Mouse (Mus musculus) brown adipose tissue, adult 24 weeks (tissue): Measurements from ENCODE around the gene 3110082I17Rik. TPM values are rescaled to one million over a fixed set of nuclear protein-coding genes. Genes with fewer than 3 reads are reported as not detected.

Experiments
- H3K27ac ChIP-seq: fragments of 200-500 bp; replicated peaks from 2 replicates; pipeline ENCODE4 v1.5.1; 2012; ENCODE audit warnings: low read depth, mild to moderate bottlenecking, low read length
- H3K4me1 ChIP-seq: fragments of 200-500 bp; 2 replicates; pipeline ENCODE4 v1.6.1; 2012; ENCODE audit warnings: low read length, mixed read lengths; ENCODE audit not compliant: control insufficient read depth, insufficient read depth, insufficient read length
- H3K4me3 ChIP-seq: fragments of 200-500 bp; 2 replicates; pipeline ENCODE4 v1.5.1; 2012; ENCODE audit warnings: low read depth, mild to moderate bottlenecking, low read length, moderate library complexity; ENCODE audit not compliant: insufficient read depth
- polyA plus RNA-seq: library from polyadenylated mRNA; stranded (reverse); fragments of >200 nt; gene quantifications from 2 replicates; pipeline ENCODE4 v1.2.4, GENCODE M21; 2012; ENCODE audit not compliant: missing spikeins, insufficient read depth, insufficient read length

Gene 3110082I17Rik
- polyA plus RNA-seq, 1 experiment, result 6.0 TPM

DNA sequence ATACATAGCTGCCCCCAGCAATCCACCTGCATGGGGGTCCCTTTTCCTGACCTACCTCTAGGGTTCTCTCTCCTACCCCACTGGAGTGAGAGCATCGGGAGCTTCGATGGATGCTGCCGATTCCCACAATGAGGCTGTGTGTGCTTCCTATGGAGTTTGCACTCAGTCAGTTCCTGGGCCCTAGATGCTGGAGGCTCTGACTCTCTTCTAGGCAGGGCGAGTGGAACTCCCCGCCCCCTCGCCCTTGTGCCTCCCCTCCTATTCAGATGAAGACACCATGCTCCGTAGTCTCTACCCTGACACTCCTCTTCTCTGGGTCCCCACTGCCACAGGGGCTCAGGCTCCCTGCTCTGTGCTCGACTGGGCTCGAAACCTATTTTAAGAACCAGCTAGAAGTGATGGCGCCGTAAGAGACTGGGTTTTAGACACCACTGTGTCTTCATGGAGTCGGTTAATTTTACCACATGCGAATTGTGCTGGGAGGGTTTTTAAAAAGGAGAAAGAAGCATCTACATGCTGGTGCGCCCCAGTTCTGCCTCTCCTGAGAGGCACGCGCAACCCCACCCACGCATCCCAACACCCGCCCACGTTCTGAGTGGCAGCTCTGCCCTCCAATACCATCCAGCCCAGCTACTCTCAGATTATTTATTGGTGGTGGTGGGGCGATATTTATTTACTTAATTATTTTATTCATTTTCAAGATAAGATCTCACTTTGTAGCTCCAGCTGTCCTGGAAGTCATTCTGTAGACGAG lies 142.4 kb downstream of the 3110082I17Rik start:
- H3K27ac ChIP-seq, result no peak overlapping the region
- H3K4me3 ChIP-seq, result no peak overlapping the region
- H3K4me1 ChIP-seq, result no peaks in the 10 kb centered on the region; the same call in 1 of the 2 replicates

DNA sequence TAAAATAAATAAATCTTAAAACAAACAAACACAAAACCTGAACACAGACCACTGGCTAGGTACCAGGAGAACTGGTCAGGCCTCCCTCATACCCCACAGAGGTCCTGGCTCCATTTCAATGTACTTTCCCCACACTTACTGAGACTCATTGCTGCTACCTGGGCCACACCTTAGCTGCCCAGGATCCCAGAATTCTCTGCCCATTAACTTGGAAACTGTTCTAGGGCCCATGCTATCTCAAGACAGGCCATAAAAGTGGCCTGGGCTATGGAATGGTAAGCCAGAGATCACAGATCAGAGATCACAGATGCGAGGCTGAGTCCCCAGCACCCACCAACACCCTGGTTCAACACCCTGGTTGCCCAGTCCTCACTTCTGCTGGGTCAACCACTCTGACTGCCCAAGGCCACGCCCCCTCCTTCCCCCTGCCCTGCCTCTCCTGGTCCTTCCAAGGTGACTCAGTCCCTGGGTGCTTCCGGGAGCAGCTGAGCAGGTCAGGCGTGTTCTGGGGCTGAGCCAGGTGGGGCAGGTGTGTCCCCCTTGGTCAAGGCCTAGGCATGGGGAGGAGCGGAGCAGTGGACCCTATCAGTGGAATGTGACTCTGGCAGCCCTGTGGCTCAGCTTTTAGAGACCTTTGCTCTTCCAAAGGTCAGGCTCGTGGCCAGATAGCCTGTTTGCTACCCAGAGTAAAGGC lies 143.2 kb downstream of the 3110082I17Rik start:
- no peak overlapping the region for H3K27ac ChIP-seq
- no peak overlapping the region for H3K4me3 ChIP-seq
- H3K4me1 ChIP-seq, result no peaks in the 10 kb centered on the region; the same call in 1 of the 2 replicates

DNA sequence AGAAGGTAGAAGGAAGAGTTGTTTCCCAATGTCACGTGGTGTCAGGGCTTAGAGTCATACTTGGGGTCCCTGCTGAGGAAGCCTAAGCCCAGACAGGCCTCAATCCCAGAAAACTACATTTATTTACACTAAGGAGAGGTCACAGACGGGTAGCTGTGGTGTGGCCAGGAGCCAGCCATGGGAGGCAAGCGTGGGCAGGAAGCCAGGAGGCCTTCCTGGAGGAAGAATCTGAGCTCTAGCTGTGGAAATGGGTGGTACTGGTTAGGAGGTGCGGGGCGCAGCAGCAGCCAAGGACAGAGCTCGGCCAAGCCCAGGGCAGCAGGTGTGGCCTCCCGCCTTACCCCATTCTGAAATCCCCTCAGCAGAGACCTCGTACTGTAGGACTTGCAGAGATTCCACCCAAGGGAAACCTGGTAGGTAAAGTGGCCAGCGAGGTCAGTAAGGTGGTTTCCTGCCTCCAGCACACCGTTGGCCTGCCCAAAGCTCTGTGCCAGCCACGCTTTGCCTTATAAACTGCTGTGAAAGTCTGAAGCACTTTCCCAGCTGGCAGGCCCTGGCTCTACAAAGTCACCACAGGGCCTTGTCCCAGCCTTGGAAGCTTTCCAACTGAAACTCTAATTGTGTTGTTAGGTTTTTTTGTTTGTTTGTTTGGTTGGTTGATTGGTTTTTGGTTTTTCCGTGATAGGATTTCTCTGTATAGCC lies 145.2 kb downstream of the 3110082I17Rik start:
- Histone ChIP-seq H3K4me1 (no peaks in the 10 kb centered on the region; the same call in 1 of the 2 replicates), H3K27ac (no peak overlapping the region), H3K4me3 (no peak overlapping the region)

DNA sequence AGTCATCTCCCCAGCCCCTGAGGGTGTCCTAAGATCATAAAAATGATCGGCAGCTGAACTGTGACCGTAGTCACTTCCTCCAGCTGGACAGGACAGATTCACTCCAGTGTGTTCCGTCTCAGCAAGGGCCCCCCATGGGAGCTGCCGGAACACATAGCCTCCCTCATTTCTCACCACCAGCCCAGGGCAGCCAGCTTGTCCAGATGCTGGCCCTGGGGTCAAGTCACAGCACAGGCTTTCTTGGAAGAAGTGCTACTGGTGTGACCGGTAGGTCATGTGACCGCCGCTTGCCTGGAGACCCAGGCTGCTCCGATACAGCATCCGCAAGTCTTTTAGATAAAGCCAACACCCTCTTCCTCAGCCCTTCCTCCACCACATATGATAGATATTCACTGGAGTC lies 146.8 kb downstream of the 3110082I17Rik start:
- no peak overlapping the region for H3K4me3 ChIP-seq
- H3K4me1 ChIP-seq, result no peaks in the 10 kb centered on the region
- H3K27ac ChIP-seq, result no peak overlapping the region

DNA sequence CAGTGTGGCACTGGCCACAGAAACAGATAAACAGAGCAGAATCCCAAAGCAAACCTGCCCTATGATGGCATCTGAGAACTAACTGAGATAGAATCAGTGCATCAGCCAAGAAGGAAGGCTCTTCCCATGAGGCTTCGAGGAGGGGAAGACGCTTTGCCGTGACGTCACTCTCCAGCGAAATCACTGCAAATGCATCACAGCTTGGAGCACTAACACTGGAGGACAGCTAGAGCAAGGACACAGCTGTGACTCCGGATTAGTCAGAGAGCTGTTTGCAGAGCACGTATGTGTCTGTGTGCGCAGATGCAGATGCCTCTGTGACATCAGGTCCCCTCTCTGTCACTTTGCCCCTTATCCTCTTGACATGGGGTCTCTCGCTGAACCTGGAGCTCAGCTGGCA lies 148.5 kb downstream of the 3110082I17Rik start:
- Histone ChIP-seq H3K4me3 (no peak overlapping the region), H3K27ac (no peak overlapping the region), H3K4me1 (no peaks in the 10 kb centered on the region)

DNA sequence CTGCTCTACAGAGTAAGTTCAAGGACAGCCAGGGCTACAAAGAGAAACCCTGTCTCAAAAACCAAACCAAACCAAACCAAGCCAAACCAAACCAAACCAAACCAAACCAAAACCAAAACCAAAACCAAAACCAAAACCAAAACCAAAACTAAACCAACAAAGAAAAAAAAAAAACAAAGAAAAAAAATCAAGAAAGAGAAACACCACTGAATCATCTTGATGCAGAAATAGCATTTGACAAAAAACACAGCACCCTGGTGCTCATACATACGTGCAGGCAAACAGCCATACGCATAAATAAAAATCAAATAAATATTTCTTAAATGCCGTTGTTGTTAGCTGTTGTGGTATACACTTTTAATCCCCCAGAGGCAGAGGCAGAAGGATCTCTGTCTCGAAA lies 149.8 kb downstream of the 3110082I17Rik start:
- Histone ChIP-seq H3K4me3 (no peak overlapping the region), H3K27ac (no peak overlapping the region)

DNA sequence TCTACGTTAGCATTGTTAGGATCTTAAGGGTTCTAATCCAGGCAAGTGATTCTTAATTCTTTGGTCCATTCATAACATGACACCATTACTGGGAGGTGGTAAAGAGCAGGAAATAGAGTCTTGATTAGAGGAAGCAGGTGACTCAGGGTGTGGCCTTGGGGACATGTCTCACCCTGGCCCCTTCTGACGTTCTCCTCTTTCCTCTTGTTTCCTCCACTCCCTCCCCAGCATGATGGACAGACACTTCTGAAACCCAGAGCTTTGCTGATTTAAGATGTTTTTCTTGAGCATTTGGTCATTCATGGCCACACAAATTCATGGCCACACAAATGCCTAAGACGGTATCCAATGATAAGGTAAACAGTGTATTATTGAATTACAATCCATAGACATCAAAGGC lies 150.4 kb downstream of the 3110082I17Rik start:
- Histone ChIP-seq H3K4me3 (no peak overlapping the region), H3K4me1 (no peaks in the 10 kb centered on the region), H3K27ac (no peak overlapping the region)

More for the DNA sequence above, 149.8 kb downstream of the 3110082I17Rik start:
- H3K4me1 ChIP-seq, result no peaks in the 10 kb centered on the region

Other genes with a start within 250 kb of the 3110082I17Rik start
- gene Get4, start 208.2 kb downstream of the 3110082I17Rik start, polyA plus RNA-seq, result 36.7 and 41.1 TPM in 2 replicates
- gene Adap1, start 134.9 kb downstream of the 3110082I17Rik start, polyA plus RNA-seq, result 14.9 and 20.4 TPM in 2 replicates
- 250 and 278 TPM in 2 replicates for gene Cox19, start 109.1 kb downstream of the 3110082I17Rik start, polyA plus RNA-seq
- not detected in 2 replicates for gene Cyp2w1, start 107.9 kb downstream of the 3110082I17Rik start, polyA plus RNA-seq
- gene Gpr146, start 82.8 kb downstream of the 3110082I17Rik start, polyA plus RNA-seq, result 18.1 and 19.7 TPM in 2 replicates
- gene C130050O18Rik, start 55.2 kb downstream of the 3110082I17Rik start, polyA plus RNA-seq, result 1.3 TPM in 1 of 2 replicates, not detected in the other
- gene Gper1, start 37.4 kb downstream of the 3110082I17Rik start, polyA plus RNA-seq, result 1.8 TPM in 1 of 2 replicates, not detected in the other
- gene Zfand2a, start 24.0 kb upstream of the 3110082I17Rik start, polyA plus RNA-seq, result 12.4 and 13.1 TPM in 2 replicates
- not detected in 2 replicates for gene Uncx, start 83.0 kb upstream of the 3110082I17Rik start, polyA plus RNA-seq